Mouse (Mus musculus) CD4-positive, CD25-positive, alpha-beta regulatory T cell, adult 4 months (primary cell): ENCODE measurements around the gene Lsm4. TPM values are rescaled to one million over a fixed set of nuclear protein-coding genes. Genes with fewer than 3 reads are reported as not detected.
A peak's percentile ranks its signal among the peaks of the same experiment; 100 is the strongest.

Experiments
- ATAC-seq: one replicate; pipeline ENCODE4 v1.8.0; 2017
- polyA plus RNA-seq, 2 experiments: library from polyadenylated mRNA; unstranded; fragments of 100-300 nt; shearing (Covaris generic); gene quantifications; one replicate each; pipeline ENCODE4 v1.2.1; 2017

Lsm4 gene
- polyA plus RNA-seq, 2 experiments from 2014 or later = 86.8 to 94.5 TPM

DNA sequence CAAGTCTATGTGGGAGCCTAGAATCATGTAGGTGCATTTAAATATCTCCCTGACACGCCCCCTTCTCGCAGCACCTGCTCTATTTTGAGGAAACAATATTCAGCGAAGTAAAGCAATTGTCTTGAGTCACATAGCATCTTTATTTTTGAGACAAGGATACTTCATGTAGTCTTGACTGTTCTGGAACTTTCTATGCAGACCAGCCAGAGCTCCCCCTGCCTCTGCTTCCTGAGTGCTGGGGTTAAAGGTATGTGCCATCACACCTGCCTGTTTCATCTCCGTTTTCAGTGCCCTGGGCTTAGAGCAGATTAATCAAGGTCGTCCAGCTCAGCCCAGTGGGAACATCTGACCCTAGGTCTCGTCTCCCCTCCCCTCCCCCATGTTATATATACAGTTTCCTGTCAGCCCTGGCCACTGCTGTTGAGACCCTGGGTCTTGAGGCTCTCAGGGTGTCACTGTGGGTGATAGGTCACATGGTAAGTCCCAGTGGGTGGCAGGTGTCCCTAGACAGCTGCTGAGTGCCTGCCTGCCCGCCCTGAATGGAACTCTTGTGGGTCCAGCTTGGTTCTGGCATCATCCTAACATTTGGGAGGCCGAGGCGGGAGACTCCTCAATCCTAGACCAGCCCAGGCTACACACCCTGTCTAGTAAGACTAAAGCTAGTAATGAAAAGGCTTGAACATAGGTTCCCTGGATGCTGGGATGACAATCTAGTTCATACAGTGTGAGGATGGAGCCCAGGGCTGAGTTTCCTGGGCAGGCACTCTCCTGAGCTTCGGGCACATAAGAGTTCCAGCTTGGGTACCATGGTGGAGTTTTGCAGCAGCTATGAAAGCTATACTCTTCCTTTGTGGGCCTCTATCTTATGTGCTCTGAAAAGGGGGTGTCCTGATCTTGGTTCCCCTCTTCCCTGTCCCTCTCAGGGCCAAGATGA, 28.3 kb downstream of the Lsm4 start:
- ATAC-seq = no peak

DNA sequence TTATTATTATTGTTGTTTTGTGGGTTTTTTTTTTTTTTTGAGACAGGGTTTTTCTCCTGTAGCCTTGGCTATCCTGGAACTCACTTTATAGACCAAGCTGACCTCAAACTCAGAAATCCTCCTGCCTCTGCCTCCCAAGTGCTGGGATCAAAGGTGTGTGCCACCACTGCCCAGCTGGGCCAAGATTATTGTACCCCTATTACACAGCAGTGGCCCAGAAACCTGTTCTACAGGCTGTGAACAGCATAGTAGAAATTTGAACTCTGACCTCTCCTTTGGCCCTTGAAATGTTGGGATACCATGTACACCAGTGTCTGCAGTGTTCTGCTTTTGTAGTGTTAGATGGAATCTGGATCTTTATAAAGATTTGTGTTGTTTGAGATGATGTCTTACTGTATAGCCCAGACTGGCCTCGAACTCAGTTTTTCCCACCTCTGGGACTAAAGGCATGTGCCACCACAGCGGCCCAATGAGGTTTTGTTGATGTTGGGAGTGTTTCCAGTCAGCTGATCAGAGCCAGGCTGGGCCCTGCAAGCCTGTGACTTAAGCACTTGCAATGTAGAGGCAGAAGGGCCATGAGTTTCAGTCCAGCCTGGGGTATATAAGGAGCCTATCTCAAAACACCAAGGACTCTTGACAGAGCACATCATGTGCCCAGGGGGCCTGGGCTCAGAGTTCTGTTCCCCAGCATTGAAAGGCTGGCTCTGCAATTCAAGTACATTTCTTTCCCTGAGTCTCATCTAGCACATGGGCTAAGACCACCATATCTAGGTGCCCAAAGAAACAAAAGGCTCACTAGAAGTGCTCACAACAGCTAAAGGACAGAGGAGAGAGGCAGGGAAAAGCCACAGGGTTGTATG, 29.2 kb downstream of the Lsm4 start:
- no peak for ATAC-seq

DNA sequence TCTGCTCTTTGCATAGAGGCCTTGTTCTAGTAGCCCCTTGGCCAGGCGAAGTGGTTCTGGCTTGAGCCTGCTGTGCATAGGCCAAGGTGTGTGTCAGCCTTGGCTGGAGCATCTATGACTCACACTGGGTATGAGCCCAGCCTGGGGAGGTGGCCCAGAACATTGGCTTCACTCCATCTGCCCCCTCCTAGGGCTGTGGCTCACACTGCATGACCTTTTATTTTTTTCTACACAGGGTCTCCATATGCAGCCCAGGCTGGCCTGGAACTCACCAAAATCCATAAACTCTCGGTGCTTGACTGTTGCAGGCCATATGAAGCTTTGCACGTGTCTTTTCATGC, 29.8 kb downstream of the Lsm4 start:
- ATAC-seq = no peak

DNA sequence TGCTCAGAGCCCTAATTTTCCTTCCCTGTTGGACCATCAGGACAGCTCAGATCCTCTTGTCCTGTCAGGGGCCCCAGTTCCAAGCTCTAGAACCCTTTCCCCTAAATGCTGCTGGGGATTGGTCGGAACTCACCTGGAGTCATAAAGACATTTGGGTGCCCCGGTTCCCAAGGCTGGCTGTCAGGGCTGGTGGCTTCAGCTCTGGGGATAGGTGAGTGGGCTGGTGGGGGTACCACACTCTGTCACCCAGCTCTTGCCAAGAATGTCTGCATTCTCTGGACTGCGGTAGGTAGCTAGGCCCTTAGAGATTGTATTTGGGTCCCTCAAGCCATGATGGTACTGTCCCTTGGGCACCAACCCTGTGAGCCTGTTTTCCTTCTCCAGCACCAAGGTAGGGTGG, 30.2 kb downstream of the Lsm4 start, which contains the start of gene Iqcn:
Iqcn (plus strand) TSS at position 171 of the 400 bp plus-strand sequence.
- no peak for ATAC-seq

DNA sequence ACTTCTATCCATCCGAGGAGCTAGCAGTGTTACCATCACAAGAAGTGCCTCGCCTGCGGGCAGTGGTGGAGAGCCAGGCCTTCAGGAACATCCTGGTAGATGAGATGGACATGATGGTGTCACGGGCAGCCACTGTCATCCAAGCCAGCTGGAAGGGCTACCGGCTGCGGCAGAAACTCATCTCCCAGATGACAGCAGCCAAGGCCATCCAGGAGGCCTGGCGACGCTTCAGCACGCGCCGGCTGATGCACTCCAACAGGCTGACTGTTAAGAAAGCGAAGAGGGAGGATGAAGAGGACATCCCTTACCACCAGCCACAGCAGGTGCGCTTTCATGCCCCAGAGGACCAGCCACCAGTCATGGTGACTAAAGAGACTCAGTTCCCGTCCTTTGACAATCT, 35.2 kb downstream of the Lsm4 start:
- ATAC-seq = no peak

DNA sequence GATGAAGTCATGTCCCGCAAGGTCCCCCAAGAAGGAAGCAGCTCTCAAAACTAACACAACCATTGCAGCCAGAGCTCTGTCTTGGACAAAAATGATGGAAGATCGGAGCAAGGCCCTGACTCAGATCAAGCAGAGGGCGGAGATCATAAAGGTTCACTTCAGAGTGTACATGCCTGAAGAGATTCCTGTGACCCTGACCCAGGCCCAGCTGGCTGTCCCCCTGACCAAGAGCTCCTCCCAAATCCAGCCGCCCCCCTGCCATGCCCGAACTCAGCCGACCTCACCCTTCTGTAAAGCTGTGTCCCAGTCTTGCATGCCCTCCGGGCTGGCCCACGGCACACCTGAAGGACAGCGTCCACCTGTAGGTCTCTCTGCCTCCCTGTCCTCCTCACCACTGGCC, 36.7 kb downstream of the Lsm4 start:
- ATAC-seq = no peak

DNA sequence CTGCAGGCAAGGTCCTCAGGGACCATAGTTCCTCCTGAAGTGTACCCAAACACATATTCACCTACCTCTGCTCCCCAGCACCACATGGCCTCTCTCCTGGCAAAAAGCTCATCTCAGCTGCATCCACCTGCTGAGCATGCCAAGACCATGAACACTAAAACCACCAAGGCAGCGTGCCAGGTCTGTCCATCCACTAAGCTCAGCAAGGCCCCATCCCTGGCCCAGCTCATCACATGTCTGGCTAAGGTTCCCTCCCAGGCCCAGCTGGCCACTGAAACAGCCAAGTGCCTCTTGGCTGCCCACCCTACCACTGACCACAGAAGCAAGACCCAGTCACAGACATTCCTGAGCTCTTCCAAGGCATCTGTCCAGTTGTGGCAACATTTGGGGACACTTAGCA, 37.2 kb downstream of the Lsm4 start:
- no peak for ATAC-seq

DNA sequence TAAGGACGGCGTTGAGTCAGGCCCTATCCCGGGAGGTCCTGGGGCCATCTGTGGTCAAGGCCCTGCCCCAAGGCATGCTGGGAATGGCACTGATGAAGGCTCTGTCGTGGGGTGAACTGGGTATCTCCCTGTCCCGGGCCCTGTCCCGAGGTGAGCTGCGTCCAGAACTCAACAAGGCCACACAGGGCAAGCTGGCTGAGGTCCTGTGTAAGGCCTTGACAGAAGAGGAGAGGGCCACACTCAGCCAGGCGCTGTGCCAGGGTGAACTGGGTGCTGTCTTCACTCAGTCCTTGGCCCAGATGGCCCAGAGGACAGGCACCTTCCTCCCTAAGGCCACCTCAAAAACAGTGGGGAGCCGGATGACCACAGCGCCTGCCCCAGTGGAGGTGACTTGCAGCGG, 38.0 kb downstream of the Lsm4 start:
- no peak for ATAC-seq

DNA sequence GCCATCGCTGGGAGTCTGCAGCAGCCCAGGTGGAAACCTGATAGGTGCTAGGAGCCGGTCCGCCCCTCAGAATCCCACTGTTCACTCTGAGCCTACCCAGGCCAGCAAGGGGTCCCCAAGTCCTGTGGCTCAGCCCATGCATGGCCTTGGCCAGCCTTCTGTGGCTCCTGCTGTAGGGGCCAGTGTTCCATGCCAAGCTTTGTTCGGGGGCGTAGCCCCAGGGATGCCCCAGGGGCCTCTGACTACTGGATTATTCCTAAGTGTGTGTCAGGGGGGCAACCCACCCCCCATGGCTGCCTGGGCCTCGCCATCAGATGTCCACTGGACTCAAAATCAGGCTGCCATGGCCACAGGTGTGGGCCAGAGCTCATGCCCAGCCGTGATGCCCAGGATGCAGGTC, 40.9 kb downstream of the Lsm4 start:
- ATAC-seq = no peak

DNA sequence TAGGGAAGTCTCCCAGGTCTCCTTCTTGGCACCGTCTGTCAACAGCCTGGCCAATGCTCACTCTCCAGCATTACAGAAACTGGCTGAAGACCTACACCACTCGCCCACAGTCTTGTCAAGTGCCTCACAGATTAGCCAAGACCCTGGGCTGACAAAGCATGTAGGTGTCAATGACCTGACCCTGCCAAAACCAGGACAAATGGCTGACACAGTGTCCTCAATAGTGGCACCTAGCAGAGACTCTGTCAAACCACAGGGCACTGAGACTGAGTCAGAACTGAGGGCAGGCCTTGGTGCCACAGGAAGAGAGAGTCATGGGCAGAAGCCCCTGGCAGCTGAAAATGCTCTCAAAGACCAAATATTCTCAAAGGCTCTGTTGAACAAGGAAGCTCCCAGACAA, 42.0 kb downstream of the Lsm4 start:
- no peak for ATAC-seq

DNA sequence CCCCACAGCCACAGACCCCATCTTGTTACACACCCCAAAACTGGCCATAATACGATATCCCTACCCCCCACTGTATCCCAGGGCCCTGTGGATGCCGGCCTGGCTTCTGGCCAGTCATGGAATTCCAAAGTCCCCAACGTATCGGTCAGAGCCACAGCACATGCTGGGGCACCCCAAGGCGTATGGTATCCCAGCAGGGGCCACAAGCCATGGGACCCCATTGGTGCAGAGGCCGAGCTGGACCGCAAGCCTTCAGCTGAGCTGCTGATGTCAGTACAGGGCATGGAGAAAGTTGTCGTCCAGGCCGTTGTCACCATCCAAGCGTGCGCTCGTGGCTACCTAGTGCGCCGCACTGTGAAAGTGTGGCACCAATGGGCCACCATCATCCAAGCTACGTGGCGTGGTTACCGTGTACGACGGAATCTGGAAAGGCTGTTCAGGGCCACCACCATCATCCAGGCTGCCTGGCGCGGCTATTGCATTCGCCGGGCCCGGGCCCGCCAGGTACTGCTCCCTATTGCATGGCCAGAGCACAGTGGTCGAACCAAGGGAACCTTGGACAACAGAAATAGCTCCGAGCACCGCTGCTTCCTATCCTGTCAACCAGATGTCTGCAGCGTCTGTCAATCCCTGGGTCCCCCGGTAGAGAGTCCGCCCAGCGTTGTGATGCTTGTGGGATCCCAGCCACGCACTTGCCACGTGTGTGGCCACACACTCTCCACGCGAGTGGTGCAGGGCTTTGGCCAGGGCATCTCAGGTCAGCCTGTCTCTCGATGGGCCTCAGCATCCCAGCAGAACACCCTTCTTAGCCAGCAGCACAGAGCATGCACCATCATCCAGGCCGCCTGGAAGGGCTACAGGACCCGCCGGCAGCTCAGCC, 43.7 kb downstream of the Lsm4 start:
- ATAC-seq = no peak

DNA sequence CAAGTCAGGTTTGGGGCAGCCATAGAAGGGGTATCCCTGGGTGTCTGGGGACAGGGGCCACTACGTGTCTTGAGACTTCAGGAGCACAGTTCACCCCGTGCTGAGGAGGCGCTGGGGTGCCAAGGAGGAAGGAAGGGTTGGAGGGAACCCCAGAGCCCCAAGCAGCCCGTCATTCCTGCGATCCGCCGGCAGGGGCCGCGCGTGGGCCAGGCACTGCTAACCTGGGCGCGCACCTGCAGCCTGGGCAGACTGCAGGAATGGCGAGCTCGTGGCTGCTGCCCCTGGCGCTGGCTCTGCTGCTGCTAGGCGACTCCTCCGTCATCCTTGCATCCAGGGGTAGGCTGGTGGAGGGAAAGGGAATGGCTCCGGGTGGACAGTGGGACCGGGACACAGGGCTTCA, 45.2 kb downstream of the Lsm4 start, which contains the start of gene Gm3336:
Gm3336 (plus strand) TSS at position 247 of the 400 bp plus-strand sequence.
- peak; percentile 86 for ATAC-seq

DNA sequence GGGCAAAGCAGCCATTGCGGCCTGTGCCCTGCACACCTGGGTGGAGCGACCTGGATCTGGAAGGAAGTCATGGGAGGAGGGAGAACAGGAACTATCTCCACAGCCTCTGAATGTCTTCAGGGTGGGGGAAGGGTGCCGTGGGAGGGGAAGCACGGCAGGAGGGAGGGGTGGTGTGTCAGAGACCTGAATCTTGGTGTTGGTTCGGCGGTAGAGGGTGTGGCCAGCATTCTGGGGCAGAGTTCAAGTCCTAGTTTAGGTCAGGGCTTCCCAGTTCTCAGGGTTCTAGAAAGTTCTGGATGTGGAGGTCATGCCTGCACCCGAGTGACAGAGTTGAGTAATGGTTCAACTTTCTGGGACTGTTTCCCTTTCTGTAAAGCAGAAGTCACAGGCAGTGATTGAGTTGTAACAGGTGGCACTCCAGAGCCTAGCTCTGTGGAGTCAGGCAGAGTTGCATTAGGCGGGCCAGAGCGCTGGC, 46.8 kb downstream of the Lsm4 start:
- ATAC-seq = no peak

DNA sequence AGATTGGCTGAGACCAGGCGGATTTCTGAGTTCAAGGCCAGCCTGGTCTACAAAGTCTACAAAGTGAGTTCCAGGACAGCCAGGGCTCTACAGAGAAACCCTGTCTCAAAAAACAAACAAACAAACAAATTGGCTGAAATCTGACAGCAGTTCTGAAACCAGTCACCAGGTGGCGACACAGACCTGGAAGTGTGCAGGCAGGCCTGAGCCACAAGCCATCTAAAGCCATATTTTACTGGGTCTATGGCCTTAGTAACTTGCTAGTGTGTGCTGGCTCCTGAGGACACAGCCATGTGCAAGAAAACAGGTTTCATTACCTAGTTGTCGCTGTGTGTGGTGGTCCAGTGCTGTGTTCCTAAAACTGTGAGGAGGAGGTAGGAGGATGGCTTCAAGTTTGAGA, 47.7 kb downstream of the Lsm4 start:
- ATAC-seq = peak; percentile 65

DNA sequence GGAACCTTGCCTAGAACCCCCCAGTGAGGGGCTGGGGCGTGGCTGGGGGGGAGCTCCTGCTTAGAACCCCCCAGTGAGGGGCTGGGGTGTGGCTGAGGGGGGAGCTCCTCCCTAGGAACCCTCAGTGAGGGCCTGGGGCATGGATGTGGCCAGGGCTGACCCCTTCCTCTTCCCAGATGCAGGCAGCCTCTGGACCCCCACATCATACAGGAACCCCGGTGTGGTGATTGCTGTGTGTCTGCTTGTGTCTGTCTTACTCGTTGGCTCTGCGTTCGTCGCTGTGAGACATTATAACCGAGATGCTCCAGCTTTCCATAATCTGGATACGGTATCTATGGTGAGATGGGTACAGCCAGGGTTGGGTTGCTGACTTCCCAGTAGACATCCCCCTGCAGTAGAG, 48.6 kb downstream of the Lsm4 start:
- no peak for ATAC-seq

DNA sequence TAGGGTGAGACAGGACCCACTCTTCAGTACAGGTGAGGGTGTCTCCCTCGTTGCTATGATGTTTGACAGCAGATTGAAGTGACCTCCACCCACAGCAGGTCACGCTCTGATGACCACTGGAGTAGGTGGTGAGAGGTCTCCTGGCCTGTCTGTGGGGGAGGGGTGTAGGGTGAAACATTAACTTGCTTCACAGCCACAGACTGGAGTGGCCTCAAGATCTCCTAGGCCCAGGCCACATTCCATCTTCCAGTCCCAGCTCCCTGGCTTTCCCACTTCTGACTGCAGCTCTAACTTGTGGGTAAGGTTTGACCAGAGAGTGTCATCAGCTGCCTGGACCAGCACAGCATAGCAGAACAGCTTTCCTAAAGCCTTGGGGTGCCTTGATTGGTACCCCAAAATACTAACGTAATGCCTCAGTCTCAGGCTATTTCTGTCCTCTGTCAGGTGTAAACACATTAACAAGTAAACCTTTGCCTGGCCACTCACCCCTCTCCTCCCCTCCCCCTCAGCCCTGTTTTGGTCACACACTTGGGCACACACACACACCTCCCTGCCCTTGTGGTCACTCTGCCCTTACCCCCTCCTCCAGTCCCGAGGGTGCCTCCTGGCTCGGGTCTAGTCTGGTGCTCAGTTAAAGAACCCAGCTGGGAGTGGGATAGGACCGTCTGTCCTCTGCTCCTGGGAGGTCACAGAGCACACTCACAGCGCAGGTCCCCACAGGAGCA, 50.6 kb downstream of the Lsm4 start, which contains the start of gene Pde4c:
Pde4c (plus strand) TSS at position 235 of the 725 bp plus-strand sequence.
- no peak for ATAC-seq

DNA sequence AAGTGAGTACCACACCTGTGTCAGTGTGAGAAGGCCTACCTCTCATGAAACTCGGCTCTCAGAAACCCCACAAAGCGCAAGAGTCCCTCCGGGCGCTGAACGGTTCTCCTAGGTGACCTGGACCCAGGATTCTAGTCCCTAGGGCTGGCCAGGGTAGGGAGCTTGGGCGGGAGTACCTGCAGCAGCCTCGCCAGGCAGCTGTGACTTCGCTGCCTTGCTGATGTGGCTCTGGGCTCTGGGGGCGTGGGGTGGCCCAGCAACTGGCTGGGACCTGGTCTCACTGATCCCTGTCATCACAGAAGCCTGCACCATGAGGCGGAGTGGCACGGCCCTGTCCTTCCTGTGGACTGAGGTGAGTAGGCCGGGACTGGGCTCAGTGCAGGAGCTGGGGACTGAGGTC, 51.2 kb downstream of the Lsm4 start:
- no peak for ATAC-seq

DNA sequence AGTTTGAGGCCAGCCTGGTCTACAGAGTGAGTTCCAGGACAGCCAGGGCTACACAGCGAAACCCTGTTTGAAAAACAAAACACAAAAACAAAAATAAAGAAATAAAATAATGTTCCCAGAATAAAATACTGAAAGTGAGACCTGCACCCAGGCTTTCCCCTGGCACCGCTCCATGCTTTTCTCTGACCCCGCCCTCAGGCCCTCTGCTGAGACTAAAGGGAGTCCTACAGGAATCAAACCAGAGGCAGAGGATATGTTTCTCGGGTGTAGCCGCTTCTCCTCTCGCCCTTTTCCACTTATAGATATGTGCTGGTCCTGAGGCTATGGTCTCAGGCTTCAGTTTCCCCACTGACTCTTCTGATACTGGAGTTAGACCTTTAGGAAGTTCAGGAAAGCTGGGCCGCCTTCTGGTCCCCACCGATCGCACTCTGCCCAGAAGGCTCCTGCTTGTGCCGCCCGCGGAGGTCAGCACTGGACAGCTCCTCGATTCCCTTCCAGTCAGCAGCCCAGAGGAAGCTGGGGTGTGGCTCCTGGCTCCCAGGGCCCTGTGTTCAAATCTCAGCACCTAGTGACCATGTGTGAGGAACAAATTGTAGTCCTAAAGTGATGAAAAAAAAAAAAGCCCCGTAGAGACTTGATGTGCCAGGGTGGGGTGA, 52.9 kb downstream of the Lsm4 start:
- ATAC-seq = no peak

DNA sequence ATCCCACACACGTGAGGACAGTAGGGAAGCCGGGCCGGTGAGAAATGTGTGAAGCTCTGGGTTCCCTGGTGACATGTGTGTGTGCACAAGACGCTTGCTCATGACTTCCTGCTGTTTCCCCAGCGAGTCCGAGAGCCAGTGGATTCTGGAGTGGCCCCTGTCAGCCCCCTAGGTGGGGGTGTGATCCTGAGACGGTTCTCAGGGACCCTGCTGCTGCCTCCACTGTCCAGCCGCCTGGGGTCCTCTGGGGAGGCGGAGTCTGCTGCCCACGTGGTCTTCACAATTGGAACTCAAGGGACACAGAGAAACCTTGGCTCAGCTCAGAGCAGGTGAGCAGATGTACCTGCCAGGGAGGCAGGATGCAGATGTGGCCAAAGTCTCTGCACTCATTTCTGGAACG, 53.7 kb downstream of the Lsm4 start:
- ATAC-seq = no peak
